Comparison of ENCODE assay signal across 19 mouse cellular contexts in genomic region chr4:84204777-84205176, GRCm38 (mm10).
DNase-seq lines count a peak whose midpoint lies in the region; ATAC-seq and TF ChIP-seq lines count a peak whose summit lies in the region.
"Had no signal": no experiment of that assay in that cellular context is flagged by ENCODE, and none has a peak within 500 bp of the region (broad histone marks: within the 10 kb centered on the region; RNA-seq: fewer than 3 reads in every experiment).

No protein-coding gene starts in this region.

- peak; percentile 40 for DNase-seq in kidney, adult 18-20 months
- DNase-seq in kidney, postnatal 14 days = peak; percentile 45
- no peak for DNase-seq in liver, postnatal 0 days
- DNase-seq in spleen, postnatal 36 days (ENCODE audit: low spot score in 2 of 2) = no peak
- no peak for DNase-seq in left cerebral cortex, postnatal 25 days (ENCODE audit: low spot score in 2 of 2)
- DNase-seq in lung, postnatal 25 days (ENCODE audit: low spot score) = no peak
- DNase-seq: cerebellum, postnatal 14 days; heart, adult 11 months; lung, postnatal 36 days; right cerebral cortex, adult 18-20 months; spleen, adult 18-20 months; thymus, postnatal 14 days had no signal

- H3K9me3 ChIP-seq in kidney, embryonic 14.5 days (ENCODE audit: control insufficient read depth, low read length) = no peaks in the 10 kb centered on the region
- H3K9me3 ChIP-seq in intestine, embryonic 16.5 days (ENCODE audit: control insufficient read depth, low read length) = no peaks in the 10 kb centered on the region
- H3K9me3 ChIP-seq in liver, postnatal 0 days (ENCODE audit: low read length) = no peaks in the 10 kb centered on the region
- H3K9me3 ChIP-seq: forebrain, embryonic 15.5 days; heart, embryonic 15.5 days; hindbrain, embryonic 12.5 days; liver, embryonic 15.5 days; stomach, embryonic 15.5 days had no signal

- no peak for TF ChIP-seq EP300 in liver, postnatal 0 days (IDR thresholded peaks at IDR 0.05; ENCODE audit: low read depth)

- no peak for TF ChIP-seq CTCF in liver, postnatal 0 days (IDR thresholded peaks at IDR 0.05; ENCODE audit: low read depth)

- H3K4me3 ChIP-seq in kidney, embryonic 14.5 days (ENCODE audit: low read length) = no peak overlapping the region
- no peak overlapping the region for H3K4me3 ChIP-seq in intestine, embryonic 16.5 days (ENCODE audit: low read length)
- no peak overlapping the region for H3K4me3 ChIP-seq in liver, postnatal 0 days (ENCODE audit: low read depth, low read length)
- H3K4me3 ChIP-seq: forebrain, embryonic 15.5 days; heart, embryonic 15.5 days; hindbrain, embryonic 12.5 days; liver, embryonic 15.5 days; stomach, embryonic 15.5 days had no signal

- no peaks in the 10 kb centered on the region for H3K4me1 ChIP-seq in kidney, embryonic 14.5 days (ENCODE audit: control insufficient read depth, insufficient read depth, low read length)
- peaks cover 4% of the 10 kb centered on the region for H3K4me1 ChIP-seq in intestine, embryonic 16.5 days (ENCODE audit: control insufficient read depth, insufficient read depth, low read length)
- peaks cover 2% of the 10 kb centered on the region; the same call in 1 of the 2 replicates for H3K4me1 ChIP-seq in liver, postnatal 0 days (ENCODE audit: insufficient read depth)
- H3K4me1 ChIP-seq: heart, embryonic 15.5 days; liver, embryonic 15.5 days had no signal

- H3K36me3 ChIP-seq in kidney, embryonic 14.5 days (ENCODE audit: control insufficient read depth, insufficient read depth, low read length) = no peaks in the 10 kb centered on the region
- no peaks in the 10 kb centered on the region for H3K36me3 ChIP-seq in intestine, embryonic 16.5 days (ENCODE audit: control insufficient read depth, insufficient read depth, low read length)
- H3K36me3 ChIP-seq in liver, postnatal 0 days (replicated peaks; ENCODE audit: insufficient read depth, low read length) = no peaks in the 10 kb centered on the region
- H3K36me3 ChIP-seq: forebrain, embryonic 15.5 days; heart, embryonic 15.5 days; hindbrain, embryonic 12.5 days; liver, embryonic 15.5 days; stomach, embryonic 15.5 days had no signal

- ATAC-seq in kidney, embryonic 14.5 days (ENCODE audit: low FRiP score, low TSS enrichment) = no peak
- peak; percentile 51; the same call in 1 of the 2 replicates for ATAC-seq in intestine, embryonic 16.5 days
- ATAC-seq in liver, postnatal 0 days = peak; percentile 85
- ATAC-seq: forebrain, embryonic 15.5 days had no signal

- H3K9ac ChIP-seq in kidney, embryonic 14.5 days (ENCODE audit: low read depth, low read length) = no peak overlapping the region
- H3K9ac ChIP-seq in intestine, embryonic 16.5 days (ENCODE audit: low read depth, low read length) = no peak overlapping the region
- H3K9ac ChIP-seq in liver, postnatal 0 days (replicated peaks) = no peak overlapping the region
- H3K9ac ChIP-seq: forebrain, embryonic 15.5 days; heart, embryonic 15.5 days; hindbrain, embryonic 12.5 days; liver, embryonic 15.5 days; stomach, embryonic 15.5 days had no signal

- H3K27me3 ChIP-seq in kidney, embryonic 14.5 days (ENCODE audit: control insufficient read depth, insufficient read depth, low read length) = no peaks in the 10 kb centered on the region
- no peaks in the 10 kb centered on the region for H3K27me3 ChIP-seq in intestine, embryonic 16.5 days (replicated peaks; ENCODE audit: control insufficient read depth, insufficient read depth, low read length)
- no peaks in the 10 kb centered on the region for H3K27me3 ChIP-seq in liver, postnatal 0 days (ENCODE audit: insufficient read depth, low read length)
- H3K27me3 ChIP-seq: forebrain, embryonic 15.5 days; heart, embryonic 15.5 days; liver, embryonic 15.5 days; stomach, embryonic 15.5 days had no signal

- no peak overlapping the region for H3K4me2 ChIP-seq in kidney, embryonic 14.5 days (replicated peaks; ENCODE audit: low read depth, low read length)
- no peak overlapping the region for H3K4me2 ChIP-seq in intestine, embryonic 16.5 days (ENCODE audit: low read depth, low read length)
- no peak overlapping the region for H3K4me2 ChIP-seq in liver, postnatal 0 days (ENCODE audit: low read depth, low read length)
- H3K4me2 ChIP-seq: forebrain, embryonic 15.5 days; heart, embryonic 15.5 days; hindbrain, embryonic 12.5 days; liver, embryonic 15.5 days; stomach, embryonic 15.5 days had no signal

- intact Hi-C loops in left cerebral cortex, postnatal 25 days (cut with DNase I) = no loop called here

- H3K27ac ChIP-seq in kidney, embryonic 14.5 days (ENCODE audit: low read depth, low read length) = no peak overlapping the region
- H3K27ac ChIP-seq in intestine, embryonic 16.5 days (ENCODE audit: low read length) = no peak overlapping the region
- H3K27ac ChIP-seq in liver, postnatal 0 days (ENCODE audit: low read depth) = no peak overlapping the region
- H3K27ac ChIP-seq: forebrain, embryonic 15.5 days; heart, embryonic 15.5 days; hindbrain, embryonic 12.5 days; liver, embryonic 15.5 days; stomach, embryonic 15.5 days had no signal

Comparison
In these comparisons a context has a peak if more than half of its experiments do, and no peak if none do; other contexts are left out.
1. DNase-seq: peak in kidney, adult 18-20 months (single experiment) and kidney, postnatal 14 days (single experiment); none in liver, postnatal 0 days (single experiment), spleen, postnatal 36 days (0 of 2), left cerebral cortex, postnatal 25 days (0 of 2) and lung, postnatal 25 days (single experiment).